ENCODE assay signal across 8 mouse cellular contexts in the genomic region with DNA sequence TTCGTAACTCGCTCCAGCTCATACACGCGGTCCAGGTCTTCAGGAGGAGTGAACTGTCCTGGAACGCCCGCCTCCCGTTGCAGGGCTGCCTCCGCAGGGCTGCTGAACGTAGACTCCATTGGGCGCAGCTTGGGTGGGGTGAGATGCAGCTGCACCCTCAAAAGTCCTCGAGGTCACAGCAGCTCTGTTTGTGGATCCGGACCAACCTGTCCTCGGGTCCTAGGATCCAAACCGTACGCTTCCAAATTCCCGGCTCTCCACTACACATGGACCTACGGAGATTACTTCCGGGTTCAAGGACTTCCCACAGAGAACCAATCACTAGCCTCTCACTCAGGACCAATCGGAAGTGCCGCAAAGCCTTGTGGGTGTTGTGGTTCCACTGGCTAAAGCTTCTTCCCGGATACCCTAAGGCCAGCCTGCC. TPM values are rescaled to one million over a fixed set of nuclear protein-coding genes. Genes with fewer than 3 reads are reported as not detected.
DNase-seq lines count a peak whose midpoint lies in the region; ATAC-seq and TF ChIP-seq lines count a peak whose summit lies in the region.

A gene (minus strand): TSS at position 295 of the 424 bp plus-strand sequence.

- DNase-seq in CD8-positive naive resting alpha-beta T cell, adult 2 months (ENCODE audit: low read depth in 2 of 2, low spot score in 2 of 2), result peak; percentile 53 to 65
- DNase-seq in fat pad, adult 2 months (ENCODE audit: extremely low read depth, low read depth, low spot score), result peak; percentile 37
- peak; percentile 97 for DNase-seq in kidney, postnatal 0 days (ENCODE audit: low spot score)
- DNase-seq in liver, embryonic 11.5 days (ENCODE audit: low spot score), result peak; percentile 76
- peak; percentile 86 for DNase-seq in naive thymus-derived CD4-positive, alpha-beta T cell, adult 2 months (ENCODE audit: low read depth)

- H3K36me3 ChIP-seq in heart, embryonic 13.5 days, result peaks cover 47% of the 10 kb centered on the region
- peaks cover 17% of the 10 kb centered on the region; the same call in 1 of the 2 replicates for H3K36me3 ChIP-seq in kidney, postnatal 0 days (ENCODE audit: insufficient read depth, low read length)
- peaks cover 11% of the 10 kb centered on the region for H3K36me3 ChIP-seq in liver, embryonic 11.5 days (ENCODE audit: control insufficient read depth, insufficient read depth, low read length)
- H3K36me3 ChIP-seq in stomach, embryonic 15.5 days, result peaks cover 33% of the 10 kb centered on the region

- H3K4me2 ChIP-seq in heart, embryonic 13.5 days, result peak within 1 kb of the TSS; percentile 86
- H3K4me2 ChIP-seq in kidney, postnatal 0 days (ENCODE audit: low read length), result peak within 1 kb of the TSS; percentile 98
- H3K4me2 ChIP-seq in liver, embryonic 11.5 days, result peak within 1 kb of the TSS; percentile 80
- peak within 1 kb of the TSS; percentile 82 for H3K4me2 ChIP-seq in stomach, embryonic 15.5 days

- TF ChIP-seq CTCF in kidney, postnatal 0 days (IDR thresholded peaks at IDR 0.05; ENCODE audit: low read depth), result no peak

- H3K4me1 ChIP-seq in brown adipose tissue, adult 24 weeks (ENCODE audit: control insufficient read depth, insufficient read depth, insufficient read length, low read length), result no peaks in the 10 kb centered on the region
- H3K4me1 ChIP-seq in heart, embryonic 13.5 days, result peaks cover 14% of the 10 kb centered on the region
- peaks cover 11% of the 10 kb centered on the region for H3K4me1 ChIP-seq in kidney, postnatal 0 days (replicated peaks; ENCODE audit: insufficient read depth, low read length)
- H3K4me1 ChIP-seq in liver, embryonic 11.5 days (replicated peaks; ENCODE audit: control insufficient read depth, insufficient read depth, low read length), result peaks cover 13% of the 10 kb centered on the region
- peaks cover 9% of the 10 kb centered on the region for H3K4me1 ChIP-seq in stomach, embryonic 15.5 days

- H3K4me3 ChIP-seq in brown adipose tissue, adult 24 weeks (ENCODE audit: insufficient read depth, low read depth, low read length), result peak within 1 kb of the TSS; percentile 84
- H3K4me3 ChIP-seq in heart, embryonic 13.5 days, result peak within 1 kb of the TSS; percentile 80
- peak within 1 kb of the TSS; percentile 60 for H3K4me3 ChIP-seq in kidney, postnatal 0 days (replicated peaks; ENCODE audit: low read depth, low read length)
- H3K4me3 ChIP-seq in liver, embryonic 11.5 days (ENCODE audit: low read depth, low read length), result peak within 1 kb of the TSS; percentile 72
- peak within 1 kb of the TSS; percentile 79 for H3K4me3 ChIP-seq in stomach, embryonic 15.5 days (replicated peaks)

- ATAC-seq in heart, embryonic 13.5 days (ENCODE audit: extremely low read depth, insufficient number of reproducible peaks, low FRiP score, low TSS enrichment), result peak; percentile 71
- ATAC-seq in kidney, postnatal 0 days (replicated peaks; ENCODE audit: low FRiP score, low read depth), result peak; percentile 77
- ATAC-seq in liver, embryonic 11.5 days (replicated peaks; ENCODE audit: low FRiP score), result peak; percentile 81
- peak; percentile 84 for ATAC-seq in stomach, embryonic 15.5 days (ENCODE audit: insufficient read depth, low FRiP score, low read depth)

- no peaks in the 10 kb centered on the region for H3K27me3 ChIP-seq in heart, embryonic 13.5 days (replicated peaks)
- no peaks in the 10 kb centered on the region for H3K27me3 ChIP-seq in kidney, postnatal 0 days (ENCODE audit: insufficient read depth, low read length)
- no peaks in the 10 kb centered on the region for H3K27me3 ChIP-seq in liver, embryonic 11.5 days (replicated peaks; ENCODE audit: control insufficient read depth, insufficient read depth, low read length)
- H3K27me3 ChIP-seq in stomach, embryonic 15.5 days (replicated peaks), result no peaks in the 10 kb centered on the region

- no peak within 1 kb of the TSS for H3K27ac ChIP-seq in brown adipose tissue, adult 24 weeks (replicated peaks; ENCODE audit: low read depth, low read length)
- no peak within 1 kb of the TSS for H3K27ac ChIP-seq in heart, embryonic 13.5 days (replicated peaks)
- H3K27ac ChIP-seq in kidney, postnatal 0 days, result no peak within 1 kb of the TSS
- H3K27ac ChIP-seq in liver, embryonic 11.5 days (ENCODE audit: low read depth, low read length), result no peak within 1 kb of the TSS
- no peak within 1 kb of the TSS for H3K27ac ChIP-seq in stomach, embryonic 15.5 days

- under 1% methylated on average over 21 of the region's 21 CpGs for WGBS in heart, embryonic 13.5 days
- WGBS in kidney, postnatal 0 days, result under 1% methylated on average over 21 of the region's 21 CpGs
- under 1% methylated on average over 21 of the region's 21 CpGs for WGBS in liver, embryonic 11.5 days
- under 1% methylated on average over 21 of the region's 21 CpGs for WGBS in stomach, embryonic 15.5 days

- H3K9ac ChIP-seq in heart, embryonic 13.5 days, result peak within 1 kb of the TSS; percentile 80
- H3K9ac ChIP-seq in kidney, postnatal 0 days (ENCODE audit: low read depth, low read length), result peak within 1 kb of the TSS; percentile 51
- peak within 1 kb of the TSS; percentile 65 for H3K9ac ChIP-seq in liver, embryonic 11.5 days (ENCODE audit: low read depth, low read length)
- peak within 1 kb of the TSS; percentile 44 for H3K9ac ChIP-seq in stomach, embryonic 15.5 days

- H3K9me3 ChIP-seq in heart, embryonic 13.5 days, result no peaks in the 10 kb centered on the region
- H3K9me3 ChIP-seq in kidney, postnatal 0 days (replicated peaks; ENCODE audit: low read length), result no peaks in the 10 kb centered on the region
- no peaks in the 10 kb centered on the region for H3K9me3 ChIP-seq in liver, embryonic 11.5 days (ENCODE audit: control insufficient read depth, low read length)
- no peaks in the 10 kb centered on the region for H3K9me3 ChIP-seq in stomach, embryonic 15.5 days

RNA-seq across cellular contexts. Expression of the gene that starts here (rescaled TPM):
- polyA plus RNA-seq in brown adipose tissue, adult 24 weeks (2012; ENCODE audit: insufficient read depth, insufficient read length, missing spikeins), result 1.7 and 4.4 TPM in 2 replicates
- 10.9 and 11.6 TPM in 2 replicates for polyA plus RNA-seq in heart, embryonic 13.5 days (2015; fragmentation: Nextera tagmentation; extraction: Ambion mirVana)
- polyA plus RNA-seq in kidney, postnatal 0 days (2015; fragmentation: Nextera tagmentation; extraction: Ambion mirVana), result 12.5 and 14.2 TPM in 2 replicates
- polyA plus RNA-seq in liver, embryonic 11.5 days (2014; fragmentation: Nextera tagmentation; extraction: Ambion mirVana), result 21.9 and 23.1 TPM in 2 replicates
- polyA plus RNA-seq in stomach, embryonic 15.5 days (2015; fragmentation: Nextera tagmentation; extraction: Ambion mirVana), result 16.6 and 16.7 TPM in 2 replicates

Comparison
In these comparisons a context has a peak if more than half of its experiments do, and no peak if none do; other contexts are left out.
1. DNase-seq: peak in every context shown above with its lines; median percentile 97 in kidney, postnatal 0 days; 86 in naive thymus-derived CD4-positive, alpha-beta T cell, adult 2 months; 76 in liver, embryonic 11.5 days; 59 in CD8-positive naive resting alpha-beta T cell, adult 2 months; 37 in fat pad, adult 2 months.